Mouse (Mus musculus): ENCODE data around the gene Gm11757. TPM values are rescaled to one million over a fixed set of nuclear protein-coding genes. Genes with fewer than 3 reads are reported as not detected.
"Not testable (repeated sequence)": the region's sequence is repeated elsewhere in the genome, so short reads cannot be mapped to it uniquely, and the experiment has no call there.

The Gm11757 gene
- polyA plus RNA-seq (2014; fragmentation: Nextera tagmentation; extraction: Ambion mirVana): not detected in 2 replicates

DNA sequence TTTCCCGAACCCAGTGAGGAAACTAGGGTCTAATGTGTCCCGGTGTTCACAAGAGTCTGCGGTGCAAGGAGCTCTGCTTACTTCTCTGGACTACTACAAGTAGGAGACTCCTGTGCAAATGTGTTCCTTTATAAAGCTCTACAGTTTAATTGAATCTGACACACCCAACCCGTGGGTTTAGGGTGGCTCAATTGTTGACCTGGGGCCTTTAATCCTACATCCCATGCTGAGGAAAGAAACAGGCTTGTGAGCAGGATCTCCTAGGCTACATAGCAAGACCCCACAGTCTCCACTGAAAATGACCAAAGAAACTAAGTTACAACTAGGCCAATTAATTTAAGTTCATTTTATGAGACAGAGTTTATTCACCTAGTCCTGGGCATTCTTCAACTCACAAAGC is at the start of gene Gm11757:
Gm11757 (minus strand) TSS at position 101 of the 400 bp plus-strand sequence.
- not testable (repeated sequence) for H3K9ac ChIP-seq (ENCODE audit: low read length); H3K4me3 ChIP-seq (ENCODE audit: low read depth, low read length); H3K36me3 ChIP-seq (ENCODE audit: control insufficient read depth, insufficient read depth, low read length); H3K4me2 ChIP-seq (ENCODE audit: low read depth, severe bottlenecking); DNase-seq (ENCODE audit: low spot score); H3K27me3 ChIP-seq (ENCODE audit: control insufficient read depth, insufficient read depth, low read length); H3K9me3 ChIP-seq (ENCODE audit: control insufficient read depth, low read length); ATAC-seq (ENCODE audit: insufficient number of reproducible peaks, low FRiP score, low TSS enrichment, low read depth); H3K4me1 ChIP-seq (ENCODE audit: control insufficient read depth, insufficient read depth, low read length); H3K27ac ChIP-seq (replicated peaks; ENCODE audit: low read depth, low read length)
- WGBS: no CpG with 5 or more reads among the region's 4 CpGs

- H3K4me3 ChIP-seq (ENCODE audit: low read depth, low read length); H3K9ac ChIP-seq (ENCODE audit: low read length); ATAC-seq (ENCODE audit: insufficient number of reproducible peaks, low FRiP score, low TSS enrichment, low read depth); H3K36me3 ChIP-seq (ENCODE audit: control insufficient read depth, insufficient read depth, low read length); H3K9me3 ChIP-seq (ENCODE audit: control insufficient read depth, low read length); H3K4me2 ChIP-seq (ENCODE audit: low read depth, severe bottlenecking); H3K27ac ChIP-seq (replicated peaks; ENCODE audit: low read depth, low read length); DNase-seq (ENCODE audit: low spot score); H3K4me1 ChIP-seq (ENCODE audit: control insufficient read depth, insufficient read depth, low read length); H3K27me3 ChIP-seq (ENCODE audit: control insufficient read depth, insufficient read depth, low read length): not testable (repeated sequence)
- WGBS: 87% methylated on average over 6 of the region's 6 CpGs
These were observed 29.7 kb upstream of the Gm11757 start, which contains the start of gene Gm11756 for GRCm38 (mm10) chr4:73920660-73921059. TSS of gene Gm11756 (minus strand) at chr4:73920760.

DNA sequence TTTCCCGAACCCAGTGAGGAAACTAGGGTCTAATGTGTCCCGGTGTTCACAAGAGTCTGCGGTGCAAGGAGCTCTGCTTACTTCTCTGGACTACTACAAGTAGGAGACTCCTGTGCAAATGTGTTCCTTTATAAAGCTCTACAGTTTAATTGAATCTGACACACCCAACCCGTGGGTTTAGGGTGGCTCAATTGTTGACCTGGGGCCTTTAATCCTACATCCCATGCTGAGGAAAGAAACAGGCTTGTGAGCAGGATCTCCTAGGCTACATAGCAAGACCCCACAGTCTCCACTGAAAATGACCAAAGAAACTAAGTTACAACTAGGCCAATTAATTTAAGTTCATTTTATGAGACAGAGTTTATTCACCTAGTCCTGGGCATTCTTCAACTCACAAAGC is 14.9 kb upstream of the Gm11757 start, which contains the start of gene Gm13871:
Gm13871 (minus strand) TSS at position 101 of the 400 bp plus-strand sequence.
- not testable (repeated sequence) for H3K27me3 ChIP-seq (ENCODE audit: control insufficient read depth, insufficient read depth, low read length); H3K4me1 ChIP-seq (ENCODE audit: control insufficient read depth, insufficient read depth, low read length); H3K36me3 ChIP-seq (ENCODE audit: control insufficient read depth, insufficient read depth, low read length); H3K9ac ChIP-seq (ENCODE audit: low read length); DNase-seq (ENCODE audit: low spot score); H3K27ac ChIP-seq (replicated peaks; ENCODE audit: low read depth, low read length); H3K4me2 ChIP-seq (ENCODE audit: low read depth, severe bottlenecking); H3K9me3 ChIP-seq (ENCODE audit: control insufficient read depth, low read length); ATAC-seq (ENCODE audit: insufficient number of reproducible peaks, low FRiP score, low TSS enrichment, low read depth); H3K4me3 ChIP-seq (ENCODE audit: low read depth, low read length)
- WGBS: no CpG with 5 or more reads among the region's 4 CpGs

DNA sequence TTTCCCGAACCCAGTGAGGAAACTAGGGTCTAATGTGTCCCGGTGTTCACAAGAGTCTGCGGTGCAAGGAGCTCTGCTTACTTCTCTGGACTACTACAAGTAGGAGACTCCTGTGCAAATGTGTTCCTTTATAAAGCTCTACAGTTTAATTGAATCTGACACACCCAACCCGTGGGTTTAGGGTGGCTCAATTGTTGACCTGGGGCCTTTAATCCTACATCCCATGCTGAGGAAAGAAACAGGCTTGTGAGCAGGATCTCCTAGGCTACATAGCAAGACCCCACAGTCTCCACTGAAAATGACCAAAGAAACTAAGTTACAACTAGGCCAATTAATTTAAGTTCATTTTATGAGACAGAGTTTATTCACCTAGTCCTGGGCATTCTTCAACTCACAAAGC is 14.7 kb downstream of the Gm11757 start, which contains the start of gene Gm11758:
Gm11758 (minus strand) TSS at position 101 of the 400 bp plus-strand sequence.
- not testable (repeated sequence) for H3K9ac ChIP-seq (ENCODE audit: low read length); H3K36me3 ChIP-seq (ENCODE audit: control insufficient read depth, insufficient read depth, low read length); H3K4me3 ChIP-seq (ENCODE audit: low read depth, low read length); H3K27ac ChIP-seq (replicated peaks; ENCODE audit: low read depth, low read length); H3K4me1 ChIP-seq (ENCODE audit: control insufficient read depth, insufficient read depth, low read length); H3K4me2 ChIP-seq (ENCODE audit: low read depth, severe bottlenecking); ATAC-seq (ENCODE audit: insufficient number of reproducible peaks, low FRiP score, low TSS enrichment, low read depth); H3K27me3 ChIP-seq (ENCODE audit: control insufficient read depth, insufficient read depth, low read length); H3K9me3 ChIP-seq (ENCODE audit: control insufficient read depth, low read length); DNase-seq (ENCODE audit: low spot score)
- WGBS: no CpG with 5 or more reads among the region's 4 CpGs

Other genes starting within 250 kb of the Gm11757 start
- gene Gm11239, start 222.8 kb downstream of the Gm11757 start, polyA plus RNA-seq (2014; fragmentation: Nextera tagmentation; extraction: Ambion mirVana): not detected in 2 replicates
- not detected in 2 replicates for gene Gm428, start 207.6 kb downstream of the Gm11757 start, polyA plus RNA-seq (2014; fragmentation: Nextera tagmentation; extraction: Ambion mirVana)
- 1.7 and 1.9 TPM in 2 replicates for gene Rasef, start 100.1 kb downstream of the Gm11757 start, polyA plus RNA-seq (2014; fragmentation: Nextera tagmentation; extraction: Ambion mirVana)
- not detected in 2 replicates for gene Gm11758, start 14.8 kb downstream of the Gm11757 start, polyA plus RNA-seq (2014; fragmentation: Nextera tagmentation; extraction: Ambion mirVana)
- gene Gm13871, start 14.8 kb upstream of the Gm11757 start, polyA plus RNA-seq (2014; fragmentation: Nextera tagmentation; extraction: Ambion mirVana): not detected in 2 replicates
- not detected in 2 replicates for gene Gm11756, start 29.6 kb upstream of the Gm11757 start, polyA plus RNA-seq (2014; fragmentation: Nextera tagmentation; extraction: Ambion mirVana)
- gene 2310002L09Rik, start 59.7 kb upstream of the Gm11757 start, polyA plus RNA-seq (2014; fragmentation: Nextera tagmentation; extraction: Ambion mirVana): 1.2 TPM in 2 replicates
- 0.85 and 1.4 TPM in 2 replicates for gene Frmd3, start 122.3 kb upstream of the Gm11757 start, polyA plus RNA-seq (2014; fragmentation: Nextera tagmentation; extraction: Ambion mirVana)